Mouse (Mus musculus) heart, postnatal 0 days (tissue): Measurements from ENCODE around the gene Anxa5. TPM values are rescaled to one million over a fixed set of nuclear protein-coding genes. Genes with fewer than 3 reads are reported as not detected.

Source experiments
- ATAC-seq: fragments of 200-750 bp; cut with Nextera tagmentation; 2 replicates; pipeline ENCODE4 v1.8.0; 2017; ENCODE audit warnings: low read depth, moderate number of reproducible peaks, moderate library complexity; ENCODE audit not compliant: insufficient read depth
- DNase-seq: peaks from one replicate; pipeline ENCODE4 v3.0.0-alpha.2; 2016; ENCODE audit warnings: low spot score
- H3K27ac ChIP-seq: fragments of 300-500 bp; sonication (generic); 2 replicates; pipeline ENCODE4 v1.5.1; 2014; ENCODE audit warnings: low read depth, mild to moderate bottlenecking
- H3K27me3 ChIP-seq: fragments of 300-500 bp; sonication (generic); 2 replicates; pipeline ENCODE4 v1.6.1; 2014; ENCODE audit warnings: low read length, mixed read lengths; ENCODE audit not compliant: control insufficient read depth, insufficient read depth
- H3K36me3 ChIP-seq: fragments of 300-500 bp; sonication (generic); replicated peaks from 2 replicates; pipeline ENCODE4 v1.6.1; 2014; ENCODE audit warnings: low read length, mixed read lengths; ENCODE audit not compliant: control insufficient read depth, insufficient read depth
- H3K4me1 ChIP-seq: fragments of 300-500 bp; sonication (generic); 2 replicates; pipeline ENCODE4 v1.6.1; 2014; ENCODE audit warnings: antibody characterized with exemption; ENCODE audit not compliant: control insufficient read depth, insufficient read depth
- H3K4me2 ChIP-seq: fragments of 300-500 bp; sonication (generic); 2 replicates; pipeline ENCODE4 v1.6.1; 2014; ENCODE audit warnings: low read depth, mild to moderate bottlenecking, low read length, moderate library complexity
- H3K4me3 ChIP-seq: fragments of 300-500 bp; sonication (generic); 2 replicates; pipeline ENCODE4 v1.5.1; 2014; ENCODE audit warnings: low read depth, low read length
- H3K9ac ChIP-seq: fragments of 300-500 bp; sonication (generic); replicated peaks from 2 replicates; pipeline ENCODE4 v1.6.1; 2014; ENCODE audit warnings: low read depth, low read length, mixed read lengths
- H3K9me3 ChIP-seq: fragments of 300-500 bp; sonication (generic); replicated peaks from 2 replicates; pipeline ENCODE4 v1.6.1; 2016; ENCODE audit warnings: low read length; ENCODE audit not compliant: control insufficient read depth
- CTCF ChIP-seq: IDR thresholded peaks from 2 replicates; pipeline ENCODE4 v1.5.1; 2016; ENCODE audit warnings: antibody characterized with exemption, control low read depth, low read depth
- EP300 ChIP-seq: IDR thresholded peaks from 2 replicates; pipeline ENCODE4 v1.6.1; 2016; ENCODE audit warnings: antibody characterized with exemption, low read depth
- WGBS: fragments of 180-500 bp; shearing (Covaris S2); extraction: QIAGEN DNeasy Blood & Tissue Kit; methylation state at CpG from one replicate; pipeline ENCODE4 v1.1.7; 2014; 5-methylcytosine and 5-hydroxymethylcytosine counted together
- polyA plus RNA-seq: library from polyadenylated mRNA; unstranded; fragments of >200 nt; fragmentation: Nextera tagmentation; extraction: Ambion mirVana; gene quantifications from 2 replicates; pipeline ENCODE4 v1.2.1, GENCODE M21; 2015
- total RNA-seq: library from RNA; depleted of rRNA; stranded (reverse); fragments of >200 nt; gene quantifications from 2 replicates; pipeline ENCODE4 v1.2.3, GENCODE M21; 2014; ENCODE audit warnings: low replicate concordance

The Anxa5 gene
- total and polyA plus RNA-seq, 2 experiments from 2014 or later = 162 to 261 TPM

- Histone ChIP-seq H3K4me1 (no peaks in the 10 kb centered on the region), H3K4me3 (no peak overlapping the region), H3K36me3 (no peaks in the 10 kb centered on the region), H3K4me2 (no peak overlapping the region), H3K27me3 (0 out of 2 replicates have a peak, but pooled peaks cover 5% of the 10 kb centered on the region), H3K27ac (no peak overlapping the region), H3K9me3 (no peaks in the 10 kb centered on the region), H3K9ac (no peak overlapping the region)
- TF ChIP-seq EP300 = no peak
- no peak for TF ChIP-seq CTCF
- DNase-seq (no peak), ATAC-seq (no peak)
- 64% methylated on average over 6 of the region's 6 CpGs for WGBS
Measured at GRCm38 (mm10) chr3:36493641-36494283, 18.1 kb upstream of the Anxa5 start.

- no peak for ATAC-seq
- no peaks in the 10 kb centered on the region for H3K36me3 ChIP-seq
- no peak overlapping the region for H3K4me2 ChIP-seq
- H3K4me1 ChIP-seq = no peaks in the 10 kb centered on the region
- H3K27me3 ChIP-seq = 0 out of 2 replicates have a peak, but pooled peaks cover 5% of the 10 kb centered on the region
- no peak overlapping the region for H3K27ac ChIP-seq
- 51% methylated on average over 9 of the region's 9 CpGs for WGBS
- TF ChIP-seq EP300 (no peak), CTCF (no peak)
- H3K9ac ChIP-seq = no peak overlapping the region
- DNase-seq = no peak
- no peaks in the 10 kb centered on the region for H3K9me3 ChIP-seq
- H3K4me3 ChIP-seq = no peak overlapping the region
Measured at GRCm38 (mm10) chr3:36492716-36493391, 17.2 kb upstream of the Anxa5 start.

GRCm38 (mm10) chr3:36491535-36491934 lies 15.8 kb upstream of the Anxa5 start:
- Histone ChIP-seq H3K9ac (no peak overlapping the region), H3K27ac (no peak overlapping the region), H3K4me2 (no peak overlapping the region), H3K4me1 (no peaks in the 10 kb centered on the region), H3K27me3 (0 out of 2 replicates have a peak, but pooled peaks cover 4% of the 10 kb centered on the region), H3K4me3 (no peak overlapping the region), H3K9me3 (no peaks in the 10 kb centered on the region), H3K36me3 (no peaks in the 10 kb centered on the region)
- no peak for TF ChIP-seq EP300
- no peak for TF ChIP-seq CTCF
- DNase-seq (no peak), ATAC-seq (no peak)
- WGBS = 68% methylated on average over 5 of the region's 5 CpGs

GRCm38 (mm10) chr3:36489590-36489910 lies 13.9 kb upstream of the Anxa5 start:
- no peak for TF ChIP-seq CTCF
- no peak for TF ChIP-seq EP300
- Histone ChIP-seq H3K4me1 (no peaks in the 10 kb centered on the region), H3K36me3 (no peaks in the 10 kb centered on the region), H3K9me3 (no peaks in the 10 kb centered on the region), H3K4me2 (no peak overlapping the region), H3K27me3 (no peaks in the 10 kb centered on the region), H3K9ac (no peak overlapping the region), H3K4me3 (no peak overlapping the region), H3K27ac (no peak overlapping the region)
- WGBS = 86% methylated on average over 1 of the region's 1 CpGs
- no peak for ATAC-seq
- no peak for DNase-seq

- Histone ChIP-seq H3K27me3 (no peaks in the 10 kb centered on the region), H3K9me3 (no peaks in the 10 kb centered on the region), H3K36me3 (no peaks in the 10 kb centered on the region), H3K9ac (no peak overlapping the region), H3K4me2 (no peak overlapping the region), H3K4me1 (no peaks in the 10 kb centered on the region), H3K27ac (no peak overlapping the region), H3K4me3 (no peak overlapping the region)
- no peak for ATAC-seq
- DNase-seq = no peak
- WGBS = 74% methylated on average over 6 of the region's 6 CpGs
- TF ChIP-seq CTCF (no peak), EP300 (no peak)
Measured at GRCm38 (mm10) chr3:36488899-36489589, 13.3 kb upstream of the Anxa5 start.
